Mouse (Mus musculus): ENCODE measurements around the gene Mdfi. TPM values are rescaled to one million over a fixed set of nuclear protein-coding genes. Genes with fewer than 3 reads are reported as not detected.
A peak's percentile ranks its signal among the peaks of the same experiment; 100 is the strongest.

Mdfi gene
- polyA plus RNA-seq, 1 experiment from 2014 or later: 4.4 TPM

GRCm38 (mm10) chr17:47815446-47815845 lies 19.0 kb downstream of the Mdfi start:
- H3K9ac ChIP-seq (replicated peaks): no peak overlapping the region
- no peaks in the 10 kb centered on the region for H3K36me3 ChIP-seq
- no peak overlapping the region for H3K4me2 ChIP-seq (replicated peaks)
- no peak overlapping the region for H3K27ac ChIP-seq
- no peaks in the 10 kb centered on the region for H3K9me3 ChIP-seq
- H3K4me3 ChIP-seq (replicated peaks): no peak overlapping the region
- 60% methylated on average over 10 of the region's 10 CpGs for whole genome bisulfite sequencing
- H3K27me3 ChIP-seq: 0 out of 2 replicates have a peak, but pooled peaks cover 7% of the 10 kb centered on the region
- no peak for ATAC-seq
- peaks cover 11% of the 10 kb centered on the region for H3K4me1 ChIP-seq (replicated peaks)

GRCm38 (mm10) chr17:47814496-47814895 lies 20.0 kb downstream of the Mdfi start:
- ATAC-seq: no peak
- Histone ChIP-seq H3K4me1 (replicated peaks) (peaks cover 11% of the 10 kb centered on the region), H3K27me3 (0 out of 2 replicates have a peak, but pooled peaks cover 11% of the 10 kb centered on the region), H3K36me3 (no peaks in the 10 kb centered on the region), H3K4me2 (replicated peaks) (no peak overlapping the region), H3K9ac (replicated peaks) (no peak overlapping the region), H3K27ac (no peak overlapping the region; the same call in 1 of the 2 replicates), H3K9me3 (no peaks in the 10 kb centered on the region), H3K4me3 (replicated peaks) (no peak overlapping the region)
- WGBS: 28% methylated on average over 6 of the region's 6 CpGs

- Histone ChIP-seq H3K9me3 (no peaks in the 10 kb centered on the region), H3K27ac (no peak overlapping the region), H3K27me3 (0 out of 2 replicates have a peak, but pooled peaks cover 12% of the 10 kb centered on the region), H3K4me2 (replicated peaks) (no peak overlapping the region), H3K4me3 (replicated peaks) (no peak overlapping the region), H3K4me1 (replicated peaks) (peaks cover 11% of the 10 kb centered on the region), H3K36me3 (no peaks in the 10 kb centered on the region), H3K9ac (replicated peaks) (no peak overlapping the region)
- WGBS: 74% methylated on average over 5 of the region's 5 CpGs
- 0 out of 2 replicates have a peak, but pooled peaks have one; percentile 34 for ATAC-seq
Observed at GRCm38 (mm10) chr17:47813616-47814015, 20.9 kb downstream of the Mdfi start.

- Histone ChIP-seq H3K4me3 (replicated peaks) (no peak overlapping the region), H3K27ac (no peak overlapping the region), H3K36me3 (no peaks in the 10 kb centered on the region), H3K4me1 (replicated peaks) (peaks cover 11% of the 10 kb centered on the region), H3K9me3 (no peaks in the 10 kb centered on the region), H3K4me2 (replicated peaks) (no peak overlapping the region), H3K9ac (replicated peaks) (no peak overlapping the region), H3K27me3 (0 out of 2 replicates have a peak, but pooled peaks cover 12% of the 10 kb centered on the region)
- WGBS: 89% methylated on average over 6 of the region's 6 CpGs
- no peak for ATAC-seq
Observed at GRCm38 (mm10) chr17:47812200-47812599, 22.3 kb downstream of the Mdfi start.

- Histone ChIP-seq H3K4me1 (replicated peaks) (peaks cover 11% of the 10 kb centered on the region), H3K36me3 (no peaks in the 10 kb centered on the region), H3K9ac (replicated peaks) (no peak overlapping the region), H3K4me3 (replicated peaks) (no peak overlapping the region), H3K4me2 (replicated peaks) (no peak overlapping the region), H3K9me3 (no peaks in the 10 kb centered on the region), H3K27ac (no peak overlapping the region), H3K27me3 (0 out of 2 replicates have a peak, but pooled peaks cover 12% of the 10 kb centered on the region)
- WGBS: 68% methylated on average over 15 of the region's 15 CpGs
- ATAC-seq: no peak
Observed at GRCm38 (mm10) chr17:47811265-47811800, 23.2 kb downstream of the Mdfi start.

GRCm38 (mm10) chr17:47806230-47806629 lies 28.3 kb downstream of the Mdfi start:
- 0 out of 2 replicates have a peak, but pooled peaks cover 5% of the 10 kb centered on the region for H3K27me3 ChIP-seq
- no peaks in the 10 kb centered on the region for H3K36me3 ChIP-seq
- no peaks in the 10 kb centered on the region for H3K9me3 ChIP-seq
- H3K27ac ChIP-seq: no peak overlapping the region
- ATAC-seq: no peak
- H3K9ac ChIP-seq (replicated peaks): no peak overlapping the region
- no peak overlapping the region for H3K4me2 ChIP-seq (replicated peaks)
- no peak overlapping the region for H3K4me3 ChIP-seq (replicated peaks)
- 51% methylated on average over 9 of the region's 9 CpGs for WGBS
- peaks cover under 1% of the 10 kb centered on the region; the same call in 1 of the 2 replicates for H3K4me1 ChIP-seq (replicated peaks)

GRCm38 (mm10) chr17:47805047-47805835 lies 29.2 kb downstream of the Mdfi start:
- H3K9ac ChIP-seq (replicated peaks): no peak overlapping the region
- WGBS: 25% methylated on average over 13 of the region's 13 CpGs
- H3K4me3 ChIP-seq (replicated peaks): no peak overlapping the region
- no peak overlapping the region for H3K27ac ChIP-seq
- H3K4me1 ChIP-seq (replicated peaks): no peaks in the 10 kb centered on the region; the same call in 1 of the 2 replicates
- ATAC-seq: no peak
- H3K4me2 ChIP-seq (replicated peaks): no peak overlapping the region
- no peaks in the 10 kb centered on the region for H3K9me3 ChIP-seq
- no peaks in the 10 kb centered on the region for H3K36me3 ChIP-seq
- H3K27me3 ChIP-seq: 0 out of 2 replicates have a peak, but pooled peaks cover 5% of the 10 kb centered on the region

GRCm38 (mm10) chr17:47803662-47804061 lies 30.8 kb downstream of the Mdfi start:
- H3K4me1 ChIP-seq (replicated peaks): no peaks in the 10 kb centered on the region; the same call in 1 of the 2 replicates
- no peak overlapping the region for H3K27ac ChIP-seq
- H3K9me3 ChIP-seq: no peaks in the 10 kb centered on the region
- H3K4me3 ChIP-seq (replicated peaks): no peak overlapping the region
- H3K4me2 ChIP-seq (replicated peaks): no peak overlapping the region
- no peak for ATAC-seq
- H3K9ac ChIP-seq (replicated peaks): no peak overlapping the region
- WGBS: 92% methylated on average over 4 of the region's 4 CpGs
- H3K27me3 ChIP-seq: no peaks in the 10 kb centered on the region
- no peaks in the 10 kb centered on the region for H3K36me3 ChIP-seq

- no peak overlapping the region for H3K4me2 ChIP-seq (replicated peaks)
- H3K9ac ChIP-seq (replicated peaks): no peak overlapping the region
- no peak overlapping the region for H3K4me3 ChIP-seq (replicated peaks)
- no peaks in the 10 kb centered on the region for H3K27me3 ChIP-seq
- ATAC-seq: no peak
- no peaks in the 10 kb centered on the region; the same call in 1 of the 2 replicates for H3K4me1 ChIP-seq (replicated peaks)
- no peak overlapping the region for H3K27ac ChIP-seq
- H3K36me3 ChIP-seq: no peaks in the 10 kb centered on the region
- H3K9me3 ChIP-seq: no peaks in the 10 kb centered on the region
- WGBS: 23% methylated on average over 8 of the region's 8 CpGs
Observed at GRCm38 (mm10) chr17:47802806-47803205, 31.7 kb downstream of the Mdfi start.

GRCm38 (mm10) chr17:47797383-47797782 lies 37.1 kb downstream of the Mdfi start:
- Histone ChIP-seq H3K9ac (replicated peaks) (no peak overlapping the region), H3K27ac (no peak overlapping the region), H3K36me3 (no peaks in the 10 kb centered on the region), H3K27me3 (no peaks in the 10 kb centered on the region), H3K9me3 (no peaks in the 10 kb centered on the region), H3K4me1 (replicated peaks) (peaks cover 16% of the 10 kb centered on the region), H3K4me3 (replicated peaks) (no peak overlapping the region), H3K4me2 (replicated peaks) (no peak overlapping the region)
- no peak for ATAC-seq
- WGBS: 85% methylated on average over 9 of the region's 9 CpGs

- no peak overlapping the region for H3K27ac ChIP-seq
- no peak overlapping the region for H3K4me3 ChIP-seq (replicated peaks)
- peaks cover 19% of the 10 kb centered on the region for H3K4me1 ChIP-seq (replicated peaks)
- H3K27me3 ChIP-seq: no peaks in the 10 kb centered on the region
- H3K4me2 ChIP-seq (replicated peaks): no peak overlapping the region
- 71% methylated on average over 4 of the region's 4 CpGs for WGBS
- no peak overlapping the region for H3K9ac ChIP-seq (replicated peaks)
- H3K9me3 ChIP-seq: no peaks in the 10 kb centered on the region
- no peak for ATAC-seq
- no peaks in the 10 kb centered on the region for H3K36me3 ChIP-seq
Observed at GRCm38 (mm10) chr17:47796968-47797367, 37.5 kb downstream of the Mdfi start.

- WGBS: 59% methylated on average over 16 of the region's 16 CpGs
- no peaks in the 10 kb centered on the region for H3K27me3 ChIP-seq
- no peak overlapping the region for H3K4me3 ChIP-seq (replicated peaks)
- no peaks in the 10 kb centered on the region for H3K36me3 ChIP-seq
- no peak overlapping the region for H3K9ac ChIP-seq (replicated peaks)
- H3K27ac ChIP-seq: no peak overlapping the region
- H3K4me2 ChIP-seq (replicated peaks): no peak overlapping the region
- H3K9me3 ChIP-seq: no peaks in the 10 kb centered on the region
- ATAC-seq: 0 out of 2 replicates have a peak, but pooled peaks have one; percentile 6
- peaks cover 19% of the 10 kb centered on the region for H3K4me1 ChIP-seq (replicated peaks)
Observed at GRCm38 (mm10) chr17:47796156-47796816, 38.2 kb downstream of the Mdfi start.

All from midbrain, embryonic 13.5 days (tissue).